Mouse (Mus musculus) ES-E14 (cell line): ENCODE data around the gene Pth1r. TPM values are rescaled to one million over a fixed set of nuclear protein-coding genes. Genes with fewer than 3 reads are reported as not detected.

Experiments used
- DNase-seq: peaks from one replicate; pipeline ENCODE4 v3.0.0-alpha.2; 2013; ENCODE audit warnings: low read depth, low spot score
- H3K27ac ChIP-seq: 2 replicates; pipeline ENCODE4 v1.5.1; 2012; ENCODE audit warnings: low read depth, mild to moderate bottlenecking, low read length, moderate library complexity, mixed read lengths; ENCODE audit not compliant: poor library complexity, insufficient read depth, severe bottlenecking
- H3K36me3 ChIP-seq: 2 replicates; pipeline ENCODE4 v1.6.1; 2012; ENCODE audit warnings: mild to moderate bottlenecking, low read length, moderate library complexity, mixed read lengths; ENCODE audit not compliant: control insufficient read depth, poor library complexity, insufficient read depth, severe bottlenecking
- H3K4me1 ChIP-seq, 2 experiments: fragments of 150-350 bp in 1 of 2; sonication (generic) in 1 of 2; 2 replicates each; pipeline ENCODE4 v1.6.1; 2012; ENCODE audit warnings: low read length in 2 of 2, mild to moderate bottlenecking in 1 of 2, mixed read lengths in 1 of 2; ENCODE audit not compliant: control insufficient read depth in 2 of 2, insufficient read depth in 2 of 2, poor library complexity in 1 of 2
- H3K4me3 ChIP-seq, 2 experiments: fragments of 150-350 bp in 1 of 2; sonication (generic) in 1 of 2; 2 replicates each; pipeline ENCODE4 v1.5.1; 2012; ENCODE audit warnings: low read length in 2 of 2, low read depth in 1 of 2, mild to moderate bottlenecking in 1 of 2, mixed read lengths in 1 of 2; ENCODE audit not compliant: insufficient read depth in 1 of 2, poor library complexity in 1 of 2, severe bottlenecking in 1 of 2
- H3K9ac ChIP-seq: 2 replicates; pipeline ENCODE4 v1.6.1; 2012; ENCODE audit warnings: low read depth, mild to moderate bottlenecking, low read length, mixed read lengths; ENCODE audit not compliant: poor library complexity, insufficient read depth, severe bottlenecking
- H3K9me3 ChIP-seq: fragments of 150-350 bp; sonication (generic); 2 replicates; pipeline ENCODE4 v1.6.1; 2012; ENCODE audit warnings: low read depth, mild to moderate bottlenecking, low read length; ENCODE audit not compliant: control insufficient read depth, insufficient read depth
- CHD2 ChIP-seq: IDR thresholded peaks from 2 replicates; pipeline ENCODE4 v1.6.1; 2014; ENCODE audit warnings: mild to moderate bottlenecking, low read depth, low read length, inconsistent platforms
- HCFC1 ChIP-seq: IDR thresholded peaks from 2 replicates; pipeline ENCODE4 v1.6.1; 2012; ENCODE audit warnings: low read length, inconsistent platforms, borderline replicate concordance; ENCODE audit not compliant: insufficient read depth
- MAFK ChIP-seq: IDR thresholded peaks from 2 replicates; pipeline ENCODE4 v1.6.1; 2014; ENCODE audit warnings: mild to moderate bottlenecking, low read depth, low read length, inconsistent platforms; ENCODE audit not compliant: insufficient read depth
- ZC3H11A ChIP-seq: IDR thresholded peaks from 2 replicates; pipeline ENCODE4 v1.6.1; 2012; ENCODE audit warnings: low read depth, mild to moderate bottlenecking, inconsistent platforms, low read length, borderline replicate concordance
- ZNF384 ChIP-seq: IDR thresholded peaks from 2 replicates; pipeline ENCODE4 v1.6.1; 2012; ENCODE audit warnings: low read depth, low read length, inconsistent platforms
- in situ Hi-C, 2 experiments: fragments of 600-800 bp; cut with MboI; formaldehyde crosslinking; loops; one replicate each; pipeline ENCODE4 v1.15.1; 2025; ENCODE audit warnings: low sequenced_read_pairs in 2 of 2, inconsistent platforms in 1 of 2; ENCODE audit not compliant: unreplicated experiment in 2 of 2
- total RNA-seq: library from RNA; depleted of rRNA; stranded (reverse); fragments of 300-350 nt; gene quantifications from 2 replicates; pipeline ENCODE4 v1.2.3, GENCODE M21; 2012; rRNA removed

Gene Pth1r
- total RNA-seq, 1 experiment: 6.8 TPM

DNA sequence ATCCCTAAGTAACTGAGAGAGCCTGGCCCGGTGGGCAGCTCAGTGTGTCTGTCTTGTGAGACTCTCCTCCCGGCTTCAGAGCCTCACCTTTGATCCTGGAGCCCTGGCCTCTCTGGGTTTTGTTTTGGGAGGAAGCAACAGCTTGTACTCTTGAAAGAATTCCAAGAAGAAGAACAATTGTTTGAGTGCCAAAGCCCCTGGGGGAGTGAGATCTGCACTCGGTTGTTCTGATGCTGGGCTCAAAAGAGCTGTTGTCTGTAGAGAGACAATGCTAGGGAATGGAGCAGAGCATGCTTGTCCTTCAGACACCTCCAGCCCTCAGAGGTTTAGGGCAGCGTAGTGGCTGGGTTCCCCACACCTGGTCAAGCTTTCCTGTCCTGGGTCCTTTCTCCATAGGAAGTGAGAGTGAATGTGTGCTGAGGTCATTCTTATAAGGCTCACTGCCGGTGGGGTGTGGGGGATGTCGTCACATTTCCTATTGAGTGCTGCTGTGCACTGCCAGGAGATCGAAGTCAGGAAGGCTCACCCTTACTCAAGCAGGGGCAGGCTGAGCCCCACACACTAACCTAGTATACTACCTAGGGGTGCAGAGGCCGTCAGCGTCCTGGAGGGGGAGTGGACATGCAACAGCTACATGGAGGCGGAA, 73.7 kb downstream of the Pth1r start:
- Histone ChIP-seq H3K27ac (no peak overlapping the region), H3K4me1 (peaks cover 0 to 10% of the 10 kb centered on the region in 2 experiments; a peak in 2 of 4 replicates), H3K36me3 (peaks cover 3% of the 10 kb centered on the region; the same call in 1 of the 2 replicates), H3K4me3 (no peak overlapping the region), H3K9me3 (no peaks in the 10 kb centered on the region), H3K9ac (no peak overlapping the region)
- in situ Hi-C loops: no loop called here
- TF ChIP-seq ZC3H11A (no peak), CHD2 (no peak), ZNF384 (no peak), HCFC1 (no peak), MAFK (no peak)
- DNase-seq: no peak

DNA sequence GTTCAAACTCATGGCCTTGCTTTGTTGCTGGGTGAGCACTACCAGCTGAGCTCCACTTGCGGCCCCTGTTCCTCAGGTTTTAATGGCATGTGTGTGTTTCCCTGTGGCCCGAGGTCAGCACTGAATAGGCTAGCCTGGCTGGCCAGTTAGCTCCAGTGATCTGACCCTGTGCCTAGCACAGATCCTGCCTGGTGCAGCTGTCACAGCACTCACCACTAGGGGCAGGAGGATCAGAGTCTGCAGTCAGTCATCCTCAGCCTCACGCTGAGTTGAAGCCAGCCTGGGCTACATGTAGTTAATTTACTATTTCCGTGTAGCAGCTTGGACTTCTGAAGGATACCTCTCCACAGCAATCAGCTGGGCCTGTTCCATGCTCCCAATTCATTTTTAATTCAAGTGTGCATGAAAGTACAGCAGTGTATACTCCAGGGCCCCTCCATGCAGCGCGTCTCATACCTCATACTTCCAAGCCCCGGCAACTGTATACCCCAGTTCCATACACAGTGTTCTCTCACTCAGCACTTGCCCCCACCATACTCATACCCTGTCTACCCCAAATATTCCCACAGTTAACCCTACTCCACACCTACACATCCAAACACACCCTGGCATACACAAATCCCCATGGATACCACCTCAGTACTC, 74.4 kb downstream of the Pth1r start:
- no peaks in the 10 kb centered on the region for H3K9me3 ChIP-seq
- H3K4me3 ChIP-seq: no peak overlapping the region
- H3K9ac ChIP-seq: no peak overlapping the region
- peaks cover 0 to 11% of the 10 kb centered on the region in 2 experiments; a peak in 2 of 4 replicates for H3K4me1 ChIP-seq
- no peak overlapping the region for H3K27ac ChIP-seq
- peaks cover 3% of the 10 kb centered on the region; the same call in 1 of the 2 replicates for H3K36me3 ChIP-seq
- in situ Hi-C loops: no loop called here
- TF ChIP-seq MAFK (no peak), ZC3H11A (no peak), HCFC1 (no peak), CHD2 (no peak), ZNF384 (no peak)
- no peak for DNase-seq

Other genes with a start within 250 kb of the Pth1r start
- 78.9 and 79.2 TPM in 2 replicates for gene Setd2, start 214.5 kb downstream of the Pth1r start, total RNA-seq
- gene Nradd, start 122.7 kb downstream of the Pth1r start, total RNA-seq: 65.5 and 83.8 TPM in 2 replicates
- 13.6 and 24.1 TPM in 2 replicates for gene Nbeal2, start 93.0 kb downstream of the Pth1r start, total RNA-seq
- 79.9 and 82.2 TPM in 2 replicates for gene Ccdc12, start 90.6 kb downstream of the Pth1r start, total RNA-seq
- gene Myl3, start 5.3 kb downstream of the Pth1r start, total RNA-seq: 0.48 and 0.89 TPM in 2 replicates
- gene Prss42, start 51.0 kb upstream of the Pth1r start, total RNA-seq: 7.5 and 14.8 TPM in 2 replicates
- gene Prss44, start 66.8 kb upstream of the Pth1r start, total RNA-seq: 1.5 and 2.2 TPM in 2 replicates
- gene Prss43, start 79.5 kb upstream of the Pth1r start, total RNA-seq: 0.09 TPM in 1 of 2 replicates, not detected in the other
- 0.26 and 0.54 TPM in 2 replicates for gene Prss45, start 87.4 kb upstream of the Pth1r start, total RNA-seq
- 0.63 and 2.8 TPM in 2 replicates for gene Prss46, start 97.4 kb upstream of the Pth1r start, total RNA-seq
- 50.2 and 69.3 TPM in 2 replicates for gene Prss50, start 110.8 kb upstream of the Pth1r start, total RNA-seq
- gene Als2cl, start 132.7 kb upstream of the Pth1r start, total RNA-seq: 13.0 and 35.0 TPM in 2 replicates
- 0.67 and 0.79 TPM in 2 replicates for gene Tmie, start 133.0 kb upstream of the Pth1r start, total RNA-seq
- 1.0 TPM in 1 of 2 replicates, not detected in the other for gene Fam240a, start 169.7 kb upstream of the Pth1r start, total RNA-seq
- gene Tdgf1, start 199.0 kb upstream of the Pth1r start, total RNA-seq: 904 and 1,760 TPM in 2 replicates
- gene Lrrc2, start 204.4 kb upstream of the Pth1r start, total RNA-seq: 20.2 and 20.8 TPM in 2 replicates
- gene Rtp3, start 243.4 kb upstream of the Pth1r start, total RNA-seq: 0.62 and 1.1 TPM in 2 replicates